Mouse (Mus musculus): Measurements from ENCODE around the gene Nrp1.

The Nrp1 gene

GRCm38 (mm10) chr8:128423813-128424212 lies 65.4 kb downstream of the Nrp1 start:
- DNase-seq: no peak

- DNase-seq: no peak
These were observed 66.4 kb downstream of the Nrp1 start for GRCm38 (mm10) chr8:128424626-128425333.

GRCm38 (mm10) chr8:128427071-128427470 lies 68.7 kb downstream of the Nrp1 start:
- no peak for DNase-seq

- no peak for DNase-seq
These were observed 70.6 kb downstream of the Nrp1 start for GRCm38 (mm10) chr8:128428971-128429370.

- DNase-seq: no peak
These were observed 72.7 kb downstream of the Nrp1 start for GRCm38 (mm10) chr8:128431082-128431481.

GRCm38 (mm10) chr8:128435749-128436148 lies 77.3 kb downstream of the Nrp1 start:
- DNase-seq: no peak

- no peak for DNase-seq
These were observed 78.9 kb downstream of the Nrp1 start for GRCm38 (mm10) chr8:128437156-128437825.

GRCm38 (mm10) chr8:128441407-128441806 lies 83.0 kb downstream of the Nrp1 start:
- DNase-seq: no peak

GRCm38 (mm10) chr8:128445596-128445995 lies 87.2 kb downstream of the Nrp1 start:
- no peak for DNase-seq

- DNase-seq: no peak
These were observed 88.2 kb downstream of the Nrp1 start for GRCm38 (mm10) chr8:128446636-128447035.

- no peak for DNase-seq
These were observed 88.9 kb downstream of the Nrp1 start for GRCm38 (mm10) chr8:128447320-128447719.

- DNase-seq: no peak
These were observed 92.1 kb downstream of the Nrp1 start for GRCm38 (mm10) chr8:128450390-128451032.

GRCm38 (mm10) chr8:128451121-128451520 lies 92.7 kb downstream of the Nrp1 start:
- no peak for DNase-seq

- no peak for DNase-seq
These were observed 95.1 kb downstream of the Nrp1 start for GRCm38 (mm10) chr8:128453471-128453870.

GRCm38 (mm10) chr8:128454026-128454425 lies 95.6 kb downstream of the Nrp1 start:
- no peak for DNase-seq

GRCm38 (mm10) chr8:128457277-128457676 lies 98.9 kb downstream of the Nrp1 start:
- DNase-seq: no peak

- no peak for DNase-seq
These were observed 101.3 kb downstream of the Nrp1 start for GRCm38 (mm10) chr8:128459704-128460103.

GRCm38 (mm10) chr8:128461716-128462115 lies 103.3 kb downstream of the Nrp1 start:
- no peak for DNase-seq

GRCm38 (mm10) chr8:128463162-128463561 lies 104.8 kb downstream of the Nrp1 start:
- no peak for DNase-seq

- DNase-seq: no peak
These were observed 105.7 kb downstream of the Nrp1 start for GRCm38 (mm10) chr8:128464056-128464623.

- no peak for DNase-seq
These were observed 107.1 kb downstream of the Nrp1 start for GRCm38 (mm10) chr8:128465553-128465952.

- no peak for DNase-seq
These were observed 108.5 kb downstream of the Nrp1 start for GRCm38 (mm10) chr8:128466681-128467430.

- DNase-seq: no peak
These were observed 111.7 kb downstream of the Nrp1 start for GRCm38 (mm10) chr8:128470097-128470496.
